Mouse (Mus musculus): Measurements from ENCODE around the gene Rbm45. TPM values are rescaled to one million over a fixed set of nuclear protein-coding genes. Genes with fewer than 3 reads are reported as not detected.
A peak's percentile ranks its signal among the peaks of the same experiment; 100 is the strongest.

Gene Rbm45
- total RNA-seq, 2 experiments from 2014 or later, result 21.0 to 48.6 TPM

DNA sequence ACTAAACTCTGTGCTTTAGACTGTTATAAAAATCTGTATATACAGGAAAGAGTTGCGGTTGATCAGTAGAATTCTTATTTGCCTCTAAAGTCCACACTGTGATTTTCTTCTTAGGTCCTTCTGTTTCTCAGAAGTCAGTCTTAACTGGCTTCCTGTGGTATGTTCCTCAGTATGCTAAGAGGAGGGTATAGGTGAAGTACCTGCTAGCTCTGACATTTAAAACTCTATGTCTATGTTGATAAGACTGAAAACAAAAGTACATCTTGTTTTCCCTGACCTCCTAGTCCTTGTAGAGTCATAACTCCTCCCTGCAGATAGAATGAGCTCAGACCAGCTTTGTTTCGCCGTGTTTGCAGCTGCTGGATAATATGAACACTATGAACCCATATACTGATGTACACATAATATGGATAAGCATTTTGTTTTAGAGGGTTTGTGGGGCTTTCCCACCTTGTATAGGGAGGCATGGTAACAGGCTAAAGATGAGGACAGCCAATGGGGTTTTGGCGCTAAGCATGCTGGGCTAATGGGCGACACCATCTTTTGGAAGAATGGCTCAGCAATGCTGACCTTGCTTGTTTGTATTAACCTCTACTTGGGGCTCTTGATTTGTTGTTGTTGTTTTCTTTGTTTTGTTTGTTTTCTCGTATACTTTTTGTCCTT is 4.9 kb downstream of the Rbm45 start:
- ATAC-seq (replicated peaks; ENCODE audit: low FRiP score, low TSS enrichment, poor library complexity, severe bottlenecking), result no peak

DNA sequence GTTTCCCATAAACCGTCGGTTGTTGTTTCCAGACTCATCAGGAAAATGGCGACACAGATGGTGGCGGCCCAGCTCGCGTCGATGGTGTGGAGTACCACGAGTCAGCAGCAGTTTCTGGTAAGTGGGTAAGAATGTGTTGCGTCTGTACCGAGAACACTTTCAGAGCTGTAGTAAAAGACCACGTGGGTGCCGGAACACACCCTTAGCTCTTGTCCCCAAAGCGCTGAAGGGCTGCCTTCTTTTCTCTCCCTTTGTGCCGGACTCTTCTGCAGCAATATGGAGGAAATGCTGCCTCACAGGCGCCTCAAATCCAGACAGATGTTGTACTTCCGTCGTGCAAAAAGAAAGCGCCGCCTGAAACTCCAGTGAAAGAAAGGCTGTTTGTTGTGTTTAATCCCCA is 8.9 kb downstream of the Rbm45 start:
- no peak for ATAC-seq (replicated peaks; ENCODE audit: low FRiP score, low TSS enrichment, poor library complexity, severe bottlenecking)

DNA sequence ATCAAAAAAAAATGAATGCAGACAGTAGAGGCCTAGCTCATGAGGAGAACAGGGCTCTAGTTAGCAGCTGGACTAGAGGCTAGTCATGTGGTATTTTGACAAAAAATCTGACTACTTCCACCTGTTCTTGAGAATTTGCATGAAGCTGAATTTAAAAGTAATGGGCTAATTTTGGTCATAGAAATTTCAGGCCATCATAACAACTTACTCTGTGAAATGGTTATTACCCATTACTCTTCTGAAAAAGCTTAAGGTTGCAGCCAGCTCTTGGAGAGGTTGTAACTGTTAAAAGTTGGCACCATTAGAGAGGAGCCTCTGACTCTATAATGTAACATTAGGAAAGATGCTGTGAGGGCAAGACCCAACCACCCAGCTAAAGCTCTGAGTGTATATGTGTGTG is 16.7 kb downstream of the Rbm45 start:
- no peak for ATAC-seq (replicated peaks; ENCODE audit: low FRiP score, low TSS enrichment, poor library complexity, severe bottlenecking)

DNA sequence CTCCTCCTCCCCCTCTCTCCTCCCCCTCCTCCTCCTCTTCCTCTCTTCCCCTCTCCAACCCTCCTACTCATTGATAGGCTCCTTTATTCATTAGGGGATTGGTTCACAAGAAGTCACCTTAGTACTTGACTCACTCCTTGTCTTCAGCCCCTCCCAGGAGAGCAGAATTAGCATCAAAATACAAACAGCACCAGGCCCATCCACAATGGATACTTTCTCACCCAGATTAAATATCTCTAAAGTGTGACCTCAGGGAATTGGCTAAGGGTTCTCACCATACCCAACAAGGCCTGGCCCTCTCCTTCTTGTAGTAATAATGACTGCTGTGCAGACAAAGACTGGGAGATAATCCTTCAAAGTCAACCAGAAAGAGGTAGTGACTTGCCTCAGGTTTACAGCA is 30.4 kb downstream of the Rbm45 start:
- no peak for ATAC-seq (replicated peaks; ENCODE audit: low FRiP score, low TSS enrichment, poor library complexity, severe bottlenecking)

DNA sequence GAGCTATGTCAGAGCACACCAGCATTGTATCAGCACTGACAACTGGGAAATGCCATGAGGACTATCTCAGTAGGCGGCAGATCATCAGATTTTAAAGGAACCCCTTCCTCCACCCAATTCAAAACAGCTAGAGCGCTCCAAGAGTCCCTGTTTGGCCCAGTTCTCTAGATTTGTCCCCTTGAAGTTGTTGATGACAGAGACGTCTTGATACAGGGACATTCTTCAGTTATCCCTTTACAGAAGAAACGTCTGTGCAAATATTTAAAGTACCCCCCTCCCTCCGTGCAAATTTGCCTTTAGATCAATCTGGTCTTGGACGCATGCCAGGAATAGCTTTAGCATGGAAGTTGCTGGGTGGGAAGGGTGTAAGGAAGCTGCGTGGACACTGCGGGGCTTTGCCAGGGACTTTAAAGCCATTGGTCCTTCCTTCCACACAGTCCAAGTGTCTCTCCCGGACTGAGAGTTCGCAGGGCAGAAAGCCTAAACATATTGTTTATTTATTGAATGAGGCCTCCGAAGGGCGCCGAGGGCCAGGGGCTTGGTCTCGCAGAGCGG is 35.9 kb downstream of the Rbm45 start:
- ATAC-seq (replicated peaks; ENCODE audit: low FRiP score, low TSS enrichment, poor library complexity, severe bottlenecking), result no peak

DNA sequence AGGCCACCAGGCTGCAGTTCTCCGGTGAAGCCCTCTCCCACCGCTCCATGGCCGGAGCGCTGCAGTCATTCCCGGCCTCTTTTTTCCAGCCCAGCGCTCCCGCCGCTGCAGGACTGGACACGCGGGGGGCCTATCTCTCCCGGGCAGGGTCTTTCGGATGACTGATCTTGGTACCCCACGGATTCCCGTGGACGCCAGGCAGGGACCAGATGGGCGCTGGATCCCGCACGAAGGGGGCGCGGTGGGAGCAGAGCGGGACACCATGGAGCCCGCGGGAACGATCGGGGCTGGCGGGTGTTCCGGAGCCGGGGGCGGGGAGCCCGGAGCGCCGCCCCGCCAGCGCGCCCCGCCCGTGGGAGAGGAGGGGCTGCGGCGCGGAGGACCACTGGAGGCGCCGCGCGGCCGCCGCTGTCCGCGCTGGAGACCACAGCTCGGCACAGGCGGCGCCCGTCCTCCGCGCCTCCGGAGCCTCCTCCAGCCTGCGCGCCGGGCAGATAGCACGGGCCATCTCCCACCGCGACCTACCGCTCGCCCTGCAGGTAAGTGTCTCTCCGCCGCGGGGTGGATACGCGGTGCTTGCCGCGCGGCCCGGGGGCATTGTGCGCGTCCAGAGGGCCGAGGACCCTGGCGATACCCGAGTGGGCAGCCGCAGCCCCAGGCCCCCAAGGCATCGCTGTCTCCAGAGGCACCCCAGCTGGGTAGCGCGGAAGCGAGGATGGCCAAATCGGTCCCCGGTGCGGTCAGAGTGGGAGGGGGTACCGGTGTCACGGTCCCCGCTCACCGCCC is 36.6 kb downstream of the Rbm45 start, which contains the start of gene Osbpl6:
Gene Osbpl6, plus strand, starts transcription at position 358 of the 786 bp plus-strand sequence.
- peak; percentile 36; the same call in 1 of the 2 replicates for ATAC-seq (replicated peaks; ENCODE audit: low FRiP score, low TSS enrichment, poor library complexity, severe bottlenecking)

DNA sequence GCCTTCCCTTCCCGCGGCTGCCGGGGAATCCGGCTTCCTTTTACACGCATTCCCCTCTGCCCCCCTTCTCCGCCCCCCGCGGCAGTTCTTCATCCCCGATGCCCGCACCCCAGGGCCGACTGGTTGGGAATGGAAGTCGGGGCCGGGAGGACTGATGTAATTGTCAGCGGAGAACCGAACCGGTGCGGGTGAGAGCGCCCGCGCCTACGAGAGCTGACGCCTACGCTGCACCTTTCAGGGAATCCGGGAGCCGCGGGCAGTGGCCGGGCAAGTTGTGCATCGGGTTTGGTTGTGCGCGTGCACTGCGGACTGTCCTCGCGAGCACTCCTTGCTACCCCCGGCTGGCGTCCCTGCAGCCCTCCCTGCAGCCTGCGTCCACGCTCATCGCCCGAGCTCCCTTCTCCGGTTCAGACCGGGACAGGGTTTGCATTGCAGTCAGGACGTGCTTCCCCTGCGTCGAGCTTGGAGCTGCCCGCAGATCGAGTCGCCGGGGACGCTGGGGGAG is 37.2 kb downstream of the Rbm45 start:
- ATAC-seq (replicated peaks; ENCODE audit: low FRiP score, low TSS enrichment, poor library complexity, severe bottlenecking), result peak; percentile 27; the same call in 1 of the 2 replicates

DNA sequence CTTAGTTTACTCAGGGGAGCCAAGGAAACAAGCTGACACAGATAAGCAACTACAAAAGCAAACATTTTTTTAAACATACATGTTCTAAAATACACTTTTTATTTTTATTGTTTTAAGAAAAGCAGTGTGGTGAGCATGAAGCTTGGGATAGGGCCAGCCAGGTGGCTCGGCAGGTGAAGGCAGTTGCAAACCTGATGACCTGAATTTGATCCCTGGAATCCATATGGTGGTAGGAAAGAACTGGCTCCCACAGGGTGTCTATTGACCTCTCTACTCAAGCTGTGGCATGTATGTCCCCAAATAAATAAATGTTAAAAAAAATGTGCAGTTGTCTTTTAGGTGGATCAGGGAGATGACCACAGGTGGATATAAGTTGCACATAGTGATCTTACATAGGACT is 39.7 kb downstream of the Rbm45 start:
- ATAC-seq (replicated peaks; ENCODE audit: low FRiP score, low TSS enrichment, poor library complexity, severe bottlenecking), result no peak

DNA sequence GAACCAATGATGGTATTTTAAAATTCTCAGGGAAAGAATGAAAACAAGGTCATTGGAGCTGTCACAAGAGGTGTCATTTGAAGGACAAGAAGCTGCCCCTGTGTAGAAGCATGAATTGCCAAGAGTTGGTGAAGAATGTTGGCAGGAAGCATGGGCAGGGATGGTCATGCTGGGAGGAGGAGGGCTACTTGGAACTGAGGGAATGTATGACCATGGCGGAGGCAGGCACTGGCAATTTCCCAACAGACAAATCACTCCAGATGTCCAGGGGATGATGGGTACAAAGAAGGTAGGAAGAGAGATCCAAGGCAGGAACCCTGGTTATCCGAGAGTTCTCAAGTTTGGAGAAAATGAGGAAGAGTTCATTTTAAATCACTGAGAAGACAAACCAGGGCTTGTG is 40.2 kb downstream of the Rbm45 start:
- ATAC-seq (replicated peaks; ENCODE audit: low FRiP score, low TSS enrichment, poor library complexity, severe bottlenecking), result no peak

DNA sequence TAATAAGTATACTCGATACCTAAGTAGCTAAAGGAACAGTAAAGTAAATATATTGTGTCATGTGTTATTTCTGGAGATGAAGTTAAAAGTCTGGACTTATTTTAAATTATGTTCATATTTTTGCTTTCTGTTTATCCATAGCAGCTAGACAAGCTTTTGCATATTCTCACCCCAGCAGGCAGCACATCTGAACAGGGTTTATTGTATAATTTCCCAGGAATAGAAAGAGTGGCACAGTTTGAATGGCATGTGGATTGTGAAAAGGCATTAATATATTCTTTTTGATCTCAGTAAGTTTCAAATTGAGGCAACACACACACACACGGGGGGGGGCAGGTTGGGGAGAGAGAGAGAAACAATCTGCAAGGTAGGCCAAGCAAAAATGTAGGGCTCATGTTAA is 43.1 kb downstream of the Rbm45 start:
- no peak for ATAC-seq (replicated peaks; ENCODE audit: low FRiP score, low TSS enrichment, poor library complexity, severe bottlenecking)

DNA sequence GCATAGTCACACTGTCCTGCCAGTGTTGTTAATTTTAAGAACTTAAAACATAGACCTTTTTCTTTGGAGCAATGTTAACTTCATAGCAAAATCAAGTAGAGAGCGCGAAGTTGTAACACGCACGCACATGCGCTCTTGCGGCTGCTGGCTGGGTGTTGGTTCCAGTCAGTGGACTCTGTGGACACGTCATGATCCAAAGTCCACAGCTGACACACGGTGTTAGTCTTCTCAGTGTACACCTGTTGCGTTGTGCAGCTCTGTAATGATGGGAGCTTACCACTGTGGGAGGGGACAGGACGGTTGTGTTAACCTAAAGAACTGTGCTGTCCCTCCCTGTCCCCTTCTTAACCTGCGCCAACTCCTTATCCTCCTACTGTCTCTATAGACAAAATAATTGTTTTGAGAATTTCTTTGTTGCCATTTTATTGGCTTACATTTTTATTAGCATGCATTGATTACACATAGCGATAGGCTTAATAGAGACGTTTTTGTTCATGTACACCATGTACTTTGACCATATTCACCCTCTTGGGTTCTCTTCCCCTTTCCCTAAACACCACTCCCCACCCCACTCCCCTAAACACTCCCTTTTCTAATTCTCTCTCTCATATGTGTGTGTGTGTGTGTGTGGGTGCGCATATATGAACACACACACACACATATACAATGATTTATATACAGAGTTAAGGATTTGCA is 47.8 kb downstream of the Rbm45 start:
- ATAC-seq (replicated peaks; ENCODE audit: low FRiP score, low TSS enrichment, poor library complexity, severe bottlenecking), result no peak

DNA sequence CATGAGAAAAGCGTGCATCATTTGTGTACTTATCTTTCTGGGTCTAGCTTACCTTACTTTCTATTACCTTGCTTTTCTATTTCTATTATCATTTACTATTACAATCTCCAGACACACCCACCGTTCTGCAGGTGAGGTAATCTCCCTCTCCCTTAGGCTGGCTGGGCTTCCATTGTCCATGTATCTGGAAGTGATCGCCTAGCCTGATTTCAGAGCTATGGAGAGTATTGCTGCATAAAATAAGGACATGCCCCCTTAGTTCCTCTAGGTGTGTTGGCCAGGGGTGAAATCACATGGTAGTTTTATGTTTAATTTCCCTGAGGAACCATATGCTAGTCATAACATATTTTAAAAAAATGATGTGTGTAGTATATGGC is 48.3 kb downstream of the Rbm45 start:
- ATAC-seq (replicated peaks; ENCODE audit: low FRiP score, low TSS enrichment, poor library complexity, severe bottlenecking), result no peak

DNA sequence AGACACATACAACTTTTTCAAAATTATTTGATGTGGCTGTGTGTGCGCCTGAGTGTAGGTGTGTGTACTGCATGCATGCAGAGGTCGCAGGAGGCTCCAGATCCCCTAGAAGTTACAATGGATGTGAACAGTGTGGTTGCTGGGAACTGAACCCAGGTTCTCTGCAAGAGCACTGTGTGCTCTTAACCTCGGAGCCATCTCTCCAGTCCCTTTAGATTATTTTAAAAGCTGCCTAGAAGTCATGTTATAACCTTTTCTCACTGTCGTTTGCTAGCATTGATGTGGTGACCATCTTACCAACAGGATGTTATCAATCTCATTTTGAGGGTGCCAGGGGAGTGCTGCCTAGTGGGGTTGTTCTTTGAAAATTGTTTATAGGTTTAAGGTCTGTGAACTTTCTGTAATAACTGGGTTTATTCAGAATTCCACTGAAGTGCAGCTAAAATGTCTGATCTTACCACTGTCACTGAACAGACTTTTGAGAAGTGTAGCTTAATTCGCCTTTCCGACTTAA is 51.7 kb downstream of the Rbm45 start:
- no peak for ATAC-seq (replicated peaks; ENCODE audit: low FRiP score, low TSS enrichment, poor library complexity, severe bottlenecking)

DNA sequence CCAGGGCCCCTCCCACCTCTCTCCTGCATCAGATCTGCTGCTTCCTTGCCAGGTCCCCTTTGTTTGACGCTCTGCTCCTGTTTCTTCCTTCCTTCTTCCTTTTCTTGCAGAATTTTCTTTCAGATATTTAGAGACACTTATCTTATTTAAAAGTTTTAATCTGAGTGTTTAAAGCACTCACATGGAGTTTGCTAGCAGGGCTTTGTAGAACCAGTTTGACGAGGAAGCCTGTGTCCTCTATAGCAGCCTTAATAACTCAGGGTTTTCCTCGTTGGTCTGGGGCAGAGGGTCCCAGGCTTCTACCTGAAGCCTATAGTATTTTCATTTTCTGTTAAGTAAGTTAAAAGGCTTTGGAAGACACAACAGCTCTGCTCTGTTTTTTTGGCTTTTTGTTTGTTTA is 57.0 kb downstream of the Rbm45 start:
- no peak for ATAC-seq (replicated peaks; ENCODE audit: low FRiP score, low TSS enrichment, poor library complexity, severe bottlenecking)

DNA sequence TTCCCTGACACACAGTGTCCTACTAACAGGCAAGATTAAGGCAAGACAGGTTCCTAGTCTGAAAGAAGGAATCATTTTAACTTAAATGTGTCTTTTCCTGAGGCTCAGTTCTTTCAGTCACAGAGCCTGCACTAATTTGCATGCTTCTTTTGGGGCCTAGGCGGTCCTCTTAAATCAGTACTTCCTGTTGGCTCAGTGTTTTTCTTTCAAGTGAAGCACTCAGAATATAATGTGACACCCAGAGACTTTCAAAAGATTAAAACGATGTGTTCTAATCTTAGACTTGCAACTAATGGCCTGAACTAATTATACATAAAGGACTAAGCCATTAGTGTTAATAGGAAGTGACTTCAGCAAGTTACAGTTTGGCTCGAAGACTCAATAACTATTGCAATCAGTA is 59.5 kb downstream of the Rbm45 start:
- no peak for ATAC-seq (replicated peaks; ENCODE audit: low FRiP score, low TSS enrichment, poor library complexity, severe bottlenecking)

DNA sequence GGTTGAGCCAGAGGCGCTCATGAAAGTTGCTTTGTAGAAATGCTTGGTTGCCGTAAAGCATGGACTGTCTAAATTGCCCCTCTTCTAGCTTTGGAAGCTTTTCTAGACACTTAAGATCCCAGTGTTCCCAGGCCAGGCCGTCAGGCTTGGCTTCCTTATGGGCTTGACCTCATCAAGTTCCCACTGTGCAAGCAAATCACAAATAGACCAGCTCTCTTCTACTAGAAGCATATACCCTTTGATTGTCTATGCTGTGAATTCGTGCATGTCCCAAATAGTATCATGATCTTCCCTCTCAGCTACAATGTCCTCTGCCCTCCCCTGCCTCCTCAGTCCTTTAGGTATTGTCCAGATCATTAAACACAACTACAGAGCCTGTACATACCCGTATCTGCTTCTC is 60.1 kb downstream of the Rbm45 start:
- ATAC-seq (replicated peaks; ENCODE audit: low FRiP score, low TSS enrichment, poor library complexity, severe bottlenecking), result no peak

DNA sequence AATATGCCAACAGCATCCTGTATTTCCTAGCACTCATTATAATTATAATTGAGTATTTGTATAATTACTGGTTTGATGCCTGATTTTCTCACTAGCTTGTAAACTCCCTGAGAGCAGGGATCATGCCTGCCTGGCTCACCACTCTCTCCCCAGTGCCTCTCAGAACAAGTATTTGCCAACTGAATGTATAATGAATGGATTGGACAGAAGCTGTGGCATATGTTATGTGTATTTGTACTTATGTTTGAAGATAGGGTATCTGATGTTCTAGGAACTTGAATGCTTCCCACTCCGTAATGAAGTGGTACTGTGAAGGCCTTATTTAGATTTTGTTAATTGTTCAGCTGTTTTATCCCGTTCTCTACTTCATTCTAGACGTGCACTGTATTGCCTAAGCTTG is 60.8 kb downstream of the Rbm45 start:
- ATAC-seq (replicated peaks; ENCODE audit: low FRiP score, low TSS enrichment, poor library complexity, severe bottlenecking), result no peak

All from megakaryocyte-erythroid progenitor cell, adult 5-6 weeks (primary cell).